Mouse (Mus musculus): Measurements from ENCODE around the gene Akap13. TPM values are rescaled to one million over a fixed set of nuclear protein-coding genes. Genes with fewer than 3 reads are reported as not detected.

The Akap13 gene
- polyA plus RNA-seq, 1 experiment from 2014 or later = 39.9 TPM

DNA sequence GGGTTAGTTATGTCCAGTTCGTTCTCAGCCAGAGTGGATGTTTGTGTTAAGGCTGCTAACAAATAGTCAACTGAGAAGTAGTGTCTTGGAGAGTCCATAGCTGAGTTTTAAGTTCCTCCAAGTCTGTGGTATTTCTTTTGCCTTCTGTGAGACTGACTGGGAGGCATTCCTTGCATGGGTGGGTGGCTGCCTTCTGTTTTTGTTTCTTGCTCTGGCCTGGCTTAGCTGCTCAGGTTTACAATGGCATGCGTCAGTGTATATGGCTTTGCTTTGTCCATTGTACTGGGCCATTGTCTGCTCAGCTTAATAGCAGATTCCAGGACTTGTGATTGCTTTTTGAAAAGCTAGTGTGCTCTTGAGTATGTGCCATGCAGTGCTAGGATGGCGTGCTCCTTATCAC is 65.9 kb downstream of the Akap13 start:
- no peaks in the 10 kb centered on the region for H3K9me3 ChIP-seq (replicated peaks; ENCODE audit: control insufficient read depth, low read length)
- no peak for ATAC-seq (ENCODE audit: insufficient read depth, low FRiP score)
- no peak overlapping the region for H3K9ac ChIP-seq (ENCODE audit: low read length)
- peaks cover 27% of the 10 kb centered on the region for H3K4me1 ChIP-seq (ENCODE audit: control insufficient read depth, insufficient read depth, low read length)
- no peak overlapping the region for H3K4me3 ChIP-seq (replicated peaks; ENCODE audit: low read length)
- no peak overlapping the region for H3K4me2 ChIP-seq (ENCODE audit: low read depth, low read length)
- no peak overlapping the region for H3K27ac ChIP-seq (ENCODE audit: low read length)
- WGBS = 50% methylated on average over 3 of the region's 3 CpGs
- H3K36me3 ChIP-seq (ENCODE audit: control insufficient read depth, insufficient read depth, low read length) = no peaks in the 10 kb centered on the region
- no peaks in the 10 kb centered on the region for H3K27me3 ChIP-seq (ENCODE audit: control insufficient read depth, insufficient read depth, low read length)

DNA sequence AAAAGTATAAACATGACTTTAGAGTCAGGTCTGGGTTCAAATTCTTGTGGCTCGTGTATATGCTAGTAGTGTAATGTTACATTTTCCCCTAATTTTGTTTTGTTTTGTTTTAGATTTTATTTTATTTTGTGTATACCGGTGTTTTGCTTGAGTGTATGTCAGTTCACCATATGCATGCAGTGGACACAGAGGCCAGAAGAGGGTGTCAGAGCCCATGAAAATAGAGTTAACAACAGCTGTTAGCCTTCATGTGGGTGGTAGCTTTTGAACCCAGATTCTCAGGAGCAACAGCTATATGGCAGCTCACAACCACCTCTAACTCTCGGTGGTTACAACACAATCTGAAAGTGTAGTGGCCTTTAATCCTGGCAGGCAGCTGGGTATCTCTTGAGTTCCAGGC is 66.9 kb downstream of the Akap13 start:
- no peaks in the 10 kb centered on the region for H3K36me3 ChIP-seq (ENCODE audit: control insufficient read depth, insufficient read depth, low read length)
- no peak overlapping the region for H3K9ac ChIP-seq (ENCODE audit: low read length)
- no peaks in the 10 kb centered on the region for H3K9me3 ChIP-seq (replicated peaks; ENCODE audit: control insufficient read depth, low read length)
- H3K27me3 ChIP-seq (ENCODE audit: control insufficient read depth, insufficient read depth, low read length) = no peaks in the 10 kb centered on the region
- no peak for ATAC-seq (ENCODE audit: insufficient read depth, low FRiP score)
- WGBS = 90% methylated on average over 3 of the region's 3 CpGs
- H3K27ac ChIP-seq (ENCODE audit: low read length) = no peak overlapping the region
- H3K4me2 ChIP-seq (ENCODE audit: low read depth, low read length) = no peak overlapping the region
- H3K4me1 ChIP-seq (ENCODE audit: control insufficient read depth, insufficient read depth, low read length) = peaks cover 35% of the 10 kb centered on the region
- no peak overlapping the region for H3K4me3 ChIP-seq (replicated peaks; ENCODE audit: low read length)

DNA sequence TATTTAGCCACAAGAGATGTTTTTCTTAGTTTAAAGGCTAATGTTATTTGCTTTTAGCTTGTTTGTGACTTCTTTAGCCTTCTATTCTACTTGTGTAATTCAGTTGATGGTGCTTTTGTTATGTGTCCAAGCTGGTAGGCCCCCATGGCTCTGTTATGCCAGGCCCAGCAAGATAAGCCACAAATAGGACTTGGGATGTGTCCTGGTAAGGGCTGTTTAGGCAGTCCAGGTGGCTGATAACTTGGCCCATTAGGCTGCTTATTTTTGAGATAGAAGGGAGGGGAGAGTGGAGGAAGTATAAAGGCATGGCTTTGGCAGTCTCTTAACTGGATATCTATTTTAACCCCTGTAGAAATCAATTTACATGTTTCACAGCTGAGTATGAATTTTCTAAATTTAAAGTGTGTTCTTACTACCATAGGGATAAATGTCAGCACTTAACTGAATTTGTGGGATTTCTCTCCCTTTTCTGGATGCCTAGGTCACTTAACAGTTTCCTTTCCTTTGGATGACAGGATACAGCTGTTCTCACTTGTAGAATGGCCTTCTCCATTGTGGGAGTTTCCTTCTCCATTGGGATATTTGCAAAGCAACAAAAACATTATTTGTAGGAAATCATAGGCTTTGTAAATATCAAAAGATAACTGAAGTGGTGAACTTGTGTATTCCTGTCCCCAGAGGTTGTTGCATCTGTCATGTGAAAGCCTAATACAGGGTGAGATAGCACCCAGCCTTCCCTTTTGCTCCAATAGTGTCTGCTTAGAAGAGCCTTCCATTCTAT is 69.6 kb downstream of the Akap13 start:
- H3K9ac ChIP-seq (ENCODE audit: low read length) = no peak overlapping the region
- H3K4me2 ChIP-seq (ENCODE audit: low read depth, low read length) = no peak overlapping the region
- H3K36me3 ChIP-seq (ENCODE audit: control insufficient read depth, insufficient read depth, low read length) = no peaks in the 10 kb centered on the region
- no peaks in the 10 kb centered on the region for H3K27me3 ChIP-seq (ENCODE audit: control insufficient read depth, insufficient read depth, low read length)
- peaks cover 35% of the 10 kb centered on the region for H3K4me1 ChIP-seq (ENCODE audit: control insufficient read depth, insufficient read depth, low read length)
- H3K27ac ChIP-seq (ENCODE audit: low read length) = peak overlapping the region; percentile 25
- ATAC-seq (ENCODE audit: insufficient read depth, low FRiP score) = no peak
- no peaks in the 10 kb centered on the region for H3K9me3 ChIP-seq (replicated peaks; ENCODE audit: control insufficient read depth, low read length)
- H3K4me3 ChIP-seq (replicated peaks; ENCODE audit: low read length) = no peak overlapping the region

DNA sequence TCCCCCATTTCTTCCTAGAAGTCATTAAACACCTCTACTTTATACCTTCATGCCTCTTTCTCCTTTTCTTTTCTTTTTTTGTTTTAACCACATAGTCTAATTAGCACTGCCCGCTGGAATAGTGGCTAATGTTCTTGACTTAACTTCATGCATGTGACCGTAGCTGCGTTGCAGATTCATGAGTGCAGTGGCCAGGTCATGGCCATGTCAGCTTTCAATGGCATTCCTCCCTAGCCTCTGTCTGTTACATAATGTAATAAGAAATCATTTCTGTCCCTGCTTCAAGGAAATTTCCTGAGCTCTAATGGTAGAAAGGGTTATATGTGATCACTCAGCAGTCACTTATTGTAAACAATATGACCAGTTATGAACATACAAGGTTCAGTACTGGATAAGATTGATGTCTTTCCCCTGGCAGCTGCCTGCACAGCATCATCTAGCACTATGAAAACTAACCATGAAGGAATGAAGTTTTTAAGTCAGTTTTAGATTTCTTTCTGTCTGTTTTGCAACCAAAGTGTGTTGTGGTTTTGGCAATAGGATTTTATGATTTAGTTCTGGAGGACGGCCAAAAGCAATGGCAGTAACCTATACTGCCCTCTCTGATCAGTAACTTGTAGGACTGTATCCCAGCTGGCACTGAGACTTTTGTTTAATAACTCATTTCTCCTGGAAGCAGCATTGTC is 70.5 kb downstream of the Akap13 start:
- H3K9ac ChIP-seq (ENCODE audit: low read length) = no peak overlapping the region
- H3K4me1 ChIP-seq (ENCODE audit: control insufficient read depth, insufficient read depth, low read length) = peaks cover 32% of the 10 kb centered on the region
- no peaks in the 10 kb centered on the region for H3K27me3 ChIP-seq (ENCODE audit: control insufficient read depth, insufficient read depth, low read length)
- H3K4me2 ChIP-seq (ENCODE audit: low read depth, low read length) = no peak overlapping the region
- WGBS = 33% methylated on average over 4 of the region's 4 CpGs
- peak overlapping the region; percentile 54; the same call in 1 of the 2 replicates for H3K27ac ChIP-seq (ENCODE audit: low read length)
- H3K9me3 ChIP-seq (replicated peaks; ENCODE audit: control insufficient read depth, low read length) = no peaks in the 10 kb centered on the region
- no peaks in the 10 kb centered on the region for H3K36me3 ChIP-seq (ENCODE audit: control insufficient read depth, insufficient read depth, low read length)
- ATAC-seq (ENCODE audit: insufficient read depth, low FRiP score) = peak; percentile 47; the same call in 1 of the 2 replicates
- H3K4me3 ChIP-seq (replicated peaks; ENCODE audit: low read length) = no peak overlapping the region

DNA sequence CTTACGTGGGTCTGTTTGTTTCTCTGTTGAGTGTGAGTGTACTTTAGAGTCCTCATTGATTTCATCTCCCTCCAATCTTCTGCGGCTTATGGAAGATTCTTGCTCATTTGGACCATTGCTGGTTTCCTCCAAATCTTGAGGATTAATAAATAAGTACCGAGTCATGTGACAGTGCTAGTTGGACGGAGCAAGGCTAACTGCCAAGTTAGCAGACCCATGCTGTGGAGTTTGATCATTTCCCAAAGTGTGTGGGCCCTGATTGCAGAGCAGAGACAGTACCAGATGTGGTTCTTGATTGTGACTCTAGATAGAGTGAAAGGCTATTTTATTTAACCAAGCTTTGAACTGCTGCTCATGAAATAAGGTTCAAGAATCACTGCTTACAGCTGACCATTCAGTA is 73.4 kb downstream of the Akap13 start:
- Histone ChIP-seq H3K4me3 (replicated peaks; ENCODE audit: low read length) (no peak overlapping the region), H3K36me3 (ENCODE audit: control insufficient read depth, insufficient read depth, low read length) (no peaks in the 10 kb centered on the region), H3K4me2 (ENCODE audit: low read depth, low read length) (no peak overlapping the region), H3K9me3 (replicated peaks; ENCODE audit: control insufficient read depth, low read length) (no peaks in the 10 kb centered on the region), H3K27me3 (ENCODE audit: control insufficient read depth, insufficient read depth, low read length) (no peaks in the 10 kb centered on the region), H3K4me1 (ENCODE audit: control insufficient read depth, insufficient read depth, low read length) (peaks cover 29% of the 10 kb centered on the region), H3K27ac (ENCODE audit: low read length) (no peak overlapping the region), H3K9ac (ENCODE audit: low read length) (no peak overlapping the region)
- ATAC-seq (ENCODE audit: insufficient read depth, low FRiP score) = no peak
- 69% methylated on average over 4 of the region's 4 CpGs for WGBS

DNA sequence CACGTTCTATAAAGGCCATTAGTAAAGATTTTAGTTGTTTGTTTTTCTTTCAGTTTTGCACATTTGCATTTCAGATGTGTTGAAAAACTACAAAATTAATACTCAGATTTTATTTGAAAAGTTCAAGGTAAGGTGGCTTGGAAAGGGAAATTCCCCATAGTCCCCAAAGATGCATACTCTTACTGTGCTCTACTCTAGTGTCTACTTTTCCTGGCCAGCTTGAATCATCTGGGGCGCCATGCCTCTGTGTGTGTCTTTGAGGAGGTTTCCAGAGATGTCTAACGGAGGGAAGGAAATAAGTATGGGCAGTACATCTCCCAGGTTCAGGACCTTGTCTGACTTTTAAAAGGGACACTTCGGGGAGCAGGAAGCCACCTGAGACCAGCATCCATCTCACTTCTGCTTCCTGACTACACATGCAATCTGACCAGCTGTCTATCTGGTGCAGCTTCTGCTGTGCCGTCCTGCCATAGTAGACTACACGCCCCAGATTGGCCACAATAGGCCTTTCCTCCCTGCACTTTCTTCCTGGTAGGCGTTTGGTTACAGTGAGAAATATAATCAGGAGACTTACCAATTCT is 74.6 kb downstream of the Akap13 start:
- H3K4me2 ChIP-seq (ENCODE audit: low read depth, low read length) = no peak overlapping the region
- no peak for ATAC-seq (ENCODE audit: insufficient read depth, low FRiP score)
- WGBS = 70% methylated on average over 7 of the region's 7 CpGs
- no peak overlapping the region for H3K9ac ChIP-seq (ENCODE audit: low read length)
- peak overlapping the region; percentile 4; the same call in 1 of the 2 replicates for H3K27ac ChIP-seq (ENCODE audit: low read length)
- no peaks in the 10 kb centered on the region for H3K36me3 ChIP-seq (ENCODE audit: control insufficient read depth, insufficient read depth, low read length)
- no peaks in the 10 kb centered on the region for H3K27me3 ChIP-seq (ENCODE audit: control insufficient read depth, insufficient read depth, low read length)
- no peak overlapping the region for H3K4me3 ChIP-seq (replicated peaks; ENCODE audit: low read length)
- no peaks in the 10 kb centered on the region for H3K9me3 ChIP-seq (replicated peaks; ENCODE audit: control insufficient read depth, low read length)
- peaks cover 26% of the 10 kb centered on the region for H3K4me1 ChIP-seq (ENCODE audit: control insufficient read depth, insufficient read depth, low read length)

DNA sequence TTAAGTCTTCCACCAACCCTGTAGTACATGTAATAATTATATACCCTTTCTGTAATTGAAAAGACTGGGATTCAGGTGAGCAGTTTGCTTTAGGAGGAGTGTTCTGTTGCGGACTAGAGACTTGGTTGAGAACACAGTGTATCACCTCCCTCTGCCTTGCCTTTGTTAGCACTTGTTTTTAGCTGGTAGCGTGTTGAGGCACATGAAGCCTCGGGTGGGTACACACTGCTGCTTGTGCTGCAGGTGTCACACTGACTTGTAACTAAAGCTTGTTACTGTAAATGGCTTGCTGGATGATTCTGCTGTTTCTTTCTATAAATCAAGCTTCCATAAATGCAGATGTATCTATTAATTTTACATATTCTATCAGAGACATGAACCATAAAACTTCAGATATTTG is 75.3 kb downstream of the Akap13 start:
- no peak overlapping the region for H3K9ac ChIP-seq (ENCODE audit: low read length)
- no peaks in the 10 kb centered on the region for H3K27me3 ChIP-seq (ENCODE audit: control insufficient read depth, insufficient read depth, low read length)
- H3K4me2 ChIP-seq (ENCODE audit: low read depth, low read length) = no peak overlapping the region
- H3K36me3 ChIP-seq (ENCODE audit: control insufficient read depth, insufficient read depth, low read length) = no peaks in the 10 kb centered on the region
- no peak for ATAC-seq (ENCODE audit: insufficient read depth, low FRiP score)
- no peak overlapping the region for H3K4me3 ChIP-seq (replicated peaks; ENCODE audit: low read length)
- no peaks in the 10 kb centered on the region for H3K9me3 ChIP-seq (replicated peaks; ENCODE audit: control insufficient read depth, low read length)
- WGBS = 79% methylated on average over 3 of the region's 3 CpGs
- no peak overlapping the region for H3K27ac ChIP-seq (ENCODE audit: low read length)
- H3K4me1 ChIP-seq (ENCODE audit: control insufficient read depth, insufficient read depth, low read length) = peaks cover 21% of the 10 kb centered on the region

DNA sequence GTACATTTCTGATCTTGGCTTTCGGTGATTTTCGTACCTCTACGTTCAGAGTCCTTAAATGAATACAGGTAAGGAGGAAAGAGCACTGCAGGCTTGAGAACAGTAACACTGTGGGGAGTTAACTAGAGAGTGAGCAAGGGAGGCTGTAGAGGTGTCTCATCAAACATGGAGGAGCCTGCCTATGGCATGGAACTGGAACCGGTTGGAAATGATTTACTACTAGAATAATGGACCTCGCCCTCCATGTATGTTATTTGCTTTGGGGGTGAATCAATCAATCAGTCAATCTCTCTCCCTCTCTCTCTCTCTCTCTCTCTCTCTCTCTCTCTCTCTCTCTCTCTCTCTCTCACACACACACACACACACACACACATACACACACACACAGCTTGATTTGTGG is 77.7 kb downstream of the Akap13 start:
- Histone ChIP-seq H3K4me2 (ENCODE audit: low read depth, low read length) (no peak overlapping the region), H3K9me3 (replicated peaks; ENCODE audit: control insufficient read depth, low read length) (no peaks in the 10 kb centered on the region), H3K4me3 (replicated peaks; ENCODE audit: low read length) (no peak overlapping the region), H3K27me3 (ENCODE audit: control insufficient read depth, insufficient read depth, low read length) (no peaks in the 10 kb centered on the region), H3K9ac (ENCODE audit: low read length) (no peak overlapping the region), H3K4me1 (ENCODE audit: control insufficient read depth, insufficient read depth, low read length) (0 out of 2 replicates have a peak, but pooled peaks cover under 1% of the 10 kb centered on the region), H3K27ac (ENCODE audit: low read length) (no peak overlapping the region), H3K36me3 (ENCODE audit: control insufficient read depth, insufficient read depth, low read length) (no peaks in the 10 kb centered on the region)
- 81% methylated on average over 5 of the region's 5 CpGs for WGBS
- ATAC-seq (ENCODE audit: insufficient read depth, low FRiP score) = no peak

DNA sequence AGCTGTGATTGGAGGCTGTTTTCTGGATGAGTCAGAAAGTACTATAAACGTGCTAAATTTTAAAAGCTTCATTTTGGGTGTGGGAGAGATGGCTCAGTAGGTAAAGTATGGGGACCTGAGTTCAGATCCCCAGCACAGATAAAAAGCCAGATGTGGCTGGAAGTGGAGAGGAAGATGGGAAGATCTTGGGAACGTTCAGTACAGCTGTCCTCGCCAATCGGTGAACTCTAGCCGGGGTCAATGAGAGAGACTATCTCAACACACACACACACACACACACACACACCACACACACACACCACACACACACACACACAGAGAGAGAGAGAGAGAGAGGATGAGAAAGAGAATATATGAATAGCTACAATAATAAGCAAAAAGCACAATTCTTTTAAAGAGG is 81.0 kb downstream of the Akap13 start:
- H3K27ac ChIP-seq (ENCODE audit: low read length) = no peak overlapping the region
- 78% methylated on average over 5 of the region's 5 CpGs for WGBS
- no peaks in the 10 kb centered on the region for H3K9me3 ChIP-seq (replicated peaks; ENCODE audit: control insufficient read depth, low read length)
- no peaks in the 10 kb centered on the region for H3K27me3 ChIP-seq (ENCODE audit: control insufficient read depth, insufficient read depth, low read length)
- no peak overlapping the region for H3K4me2 ChIP-seq (ENCODE audit: low read depth, low read length)
- H3K4me3 ChIP-seq (replicated peaks; ENCODE audit: low read length) = no peak overlapping the region
- no peaks in the 10 kb centered on the region for H3K36me3 ChIP-seq (ENCODE audit: control insufficient read depth, insufficient read depth, low read length)
- ATAC-seq (ENCODE audit: insufficient read depth, low FRiP score) = no peak
- H3K4me1 ChIP-seq (ENCODE audit: control insufficient read depth, insufficient read depth, low read length) = no peaks in the 10 kb centered on the region
- H3K9ac ChIP-seq (ENCODE audit: low read length) = no peak overlapping the region
